Mouse (Mus musculus): Measurements from ENCODE around the gene Tlx3. TPM values are rescaled to one million over a fixed set of nuclear protein-coding genes. Genes with fewer than 3 reads are reported as not detected.

The Tlx3 gene
- total RNA-seq (2023), result not detected

DNA sequence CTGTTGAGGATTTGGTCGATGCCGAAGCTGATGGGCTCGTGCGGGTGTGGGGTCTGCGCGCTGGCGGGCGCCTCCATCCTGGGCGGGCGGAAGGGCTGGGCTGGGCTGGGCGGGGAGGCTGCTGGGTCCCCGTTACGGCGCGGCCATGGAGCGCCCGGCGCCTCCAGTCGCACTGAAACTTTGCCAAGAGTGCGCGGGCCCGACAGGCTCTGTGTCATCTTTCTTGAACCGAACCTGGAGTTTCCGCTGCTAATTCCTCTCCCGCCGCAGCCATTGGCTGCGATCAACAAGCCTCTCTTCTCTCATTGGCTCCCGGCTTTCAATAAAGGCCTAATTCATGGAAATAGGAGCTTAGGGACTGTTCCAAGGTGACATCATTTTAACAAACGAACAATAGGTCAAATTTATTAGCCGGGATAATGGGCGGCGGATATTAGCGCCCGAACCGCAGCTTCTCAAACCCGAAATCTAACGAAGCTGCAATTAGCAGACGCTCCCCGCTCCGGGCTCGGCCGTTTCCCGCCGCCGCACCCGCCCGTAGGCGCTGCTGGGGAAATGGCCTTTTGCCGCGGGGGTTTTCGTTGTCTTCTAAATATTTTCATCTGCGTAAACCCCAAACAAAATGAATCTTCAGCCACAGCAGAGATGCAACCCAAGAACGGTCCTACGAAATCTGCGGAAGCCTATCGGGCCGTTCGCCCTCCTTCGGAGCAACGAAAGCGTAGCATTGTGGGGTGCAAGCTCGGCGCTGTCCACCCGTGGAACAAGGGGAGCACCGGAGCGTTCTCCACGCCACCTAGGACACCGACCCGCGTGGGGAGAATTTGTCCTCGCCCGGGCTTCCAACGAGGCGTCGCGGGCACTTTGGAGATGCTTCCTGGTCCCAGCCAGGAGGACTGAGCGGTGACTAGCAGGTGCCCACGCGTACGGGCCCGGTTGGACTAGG, at the start of gene Tlx3:
Gene Tlx3, minus strand, starts transcription at position 207 of the 946 bp plus-strand sequence.

DNA sequence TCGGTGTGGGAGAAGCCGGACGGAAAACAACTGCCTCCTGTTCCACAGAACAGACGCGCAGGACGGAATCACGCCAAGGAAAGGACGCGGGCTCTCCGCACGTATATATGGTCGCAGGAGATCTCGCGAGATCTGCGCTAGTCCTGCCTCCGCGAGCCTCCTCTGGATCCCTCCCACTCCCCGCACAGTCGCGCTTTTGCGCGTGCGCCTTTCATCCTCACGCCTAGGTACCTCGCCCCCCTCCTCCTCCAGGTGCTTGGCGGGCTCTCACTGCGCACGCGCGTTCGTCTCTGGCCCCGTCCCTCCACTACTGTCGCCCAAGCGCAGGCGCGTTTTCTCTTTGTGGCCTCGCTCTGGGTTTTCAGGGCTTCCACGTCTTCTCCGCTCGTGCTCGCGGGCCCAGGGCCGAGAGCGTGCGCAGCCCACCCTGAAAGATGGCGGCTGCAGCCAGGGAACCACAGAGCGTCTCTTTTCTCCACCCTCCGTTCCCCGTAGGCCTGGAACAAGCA, 40.3 kb downstream of the Tlx3 start, which contains the start of gene Npm1:
Gene Npm1, minus strand, starts transcription at position 209 of the 509 bp plus-strand sequence.

Other genes starting within 250 kb of the Tlx3 start
- gene Fgf18, start 56.2 kb downstream of the Tlx3 start, total RNA-seq (2023), result not detected
- 804 TPM for gene Npm1, start 40.4 kb downstream of the Tlx3 start, total RNA-seq (2023)
- gene Gm12117, start 73.1 kb upstream of the Tlx3 start, total RNA-seq (2023), result not detected